Mouse (Mus musculus) midbrain, embryonic 11.5 days (tissue): Measurements from ENCODE around the gene Pik3r2. TPM values are rescaled to one million over a fixed set of nuclear protein-coding genes. Genes with fewer than 3 reads are reported as not detected.
"Not testable (repeated sequence)": the region's sequence is repeated elsewhere in the genome, so short reads cannot be mapped to it uniquely, and the experiment has no call there.

Experiments
- ATAC-seq: fragments of 200-750 bp; cut with Nextera tagmentation; 2 replicates; pipeline ENCODE4 v1.8.0; 2017; ENCODE audit warnings: moderate TSS enrichment, moderate library complexity; ENCODE audit not compliant: low FRiP score
- DNase-seq: peaks from one replicate; pipeline ENCODE4 v3.0.0; 2015; ENCODE audit warnings: low spot score; ENCODE audit errors: missing footprints
- H3K27ac ChIP-seq: fragments of 300-500 bp; sonication (generic); 2 replicates; pipeline ENCODE4 v1.5.1; 2014; ENCODE audit warnings: low read depth, low read length
- H3K27me3 ChIP-seq: fragments of 300-500 bp; sonication (generic); 2 replicates; pipeline ENCODE4 v1.6.1; 2014; ENCODE audit warnings: mild to moderate bottlenecking, low read length, moderate library complexity, mixed read lengths; ENCODE audit not compliant: control insufficient read depth, insufficient read depth
- H3K36me3 ChIP-seq: fragments of 300-500 bp; sonication (generic); 2 replicates; pipeline ENCODE4 v1.6.1; 2014; ENCODE audit warnings: mild to moderate bottlenecking, low read length, moderate library complexity, mixed read lengths; ENCODE audit not compliant: control insufficient read depth, insufficient read depth
- H3K4me1 ChIP-seq: fragments of 300-500 bp; sonication (generic); 2 replicates; pipeline ENCODE4 v1.6.1; 2014; ENCODE audit warnings: low read length; ENCODE audit not compliant: control insufficient read depth, insufficient read depth
- H3K4me2 ChIP-seq: fragments of 300-500 bp; sonication (generic); 2 replicates; pipeline ENCODE4 v1.6.1; 2014; ENCODE audit warnings: mild to moderate bottlenecking, moderate library complexity
- H3K4me3 ChIP-seq: fragments of 300-500 bp; sonication (generic); 2 replicates; pipeline ENCODE4 v1.5.1; 2014; ENCODE audit warnings: low read depth, low read length
- H3K9ac ChIP-seq: fragments of 300-500 bp; sonication (generic); 2 replicates; pipeline ENCODE4 v1.6.1; 2014; ENCODE audit warnings: low read length
- H3K9me3 ChIP-seq: fragments of 300-500 bp; sonication (generic); 2 replicates; pipeline ENCODE4 v1.6.1; 2016; ENCODE audit warnings: low read length; ENCODE audit not compliant: control insufficient read depth
- WGBS: fragments of 180-500 bp; shearing (Covaris S2); extraction: QIAGEN DNeasy Blood & Tissue Kit; methylation state at CpG from one replicate; pipeline ENCODE4 v1.1.7; 2014; 5-methylcytosine and 5-hydroxymethylcytosine counted together
- polyA plus RNA-seq: library from polyadenylated mRNA; unstranded; fragments of >200 nt; fragmentation: Nextera tagmentation; extraction: Ambion mirVana; gene quantifications from 2 replicates; pipeline ENCODE4 v1.2.1, GENCODE M21; 2014

Gene Pik3r2
- 25.4 and 30.2 TPM in 2 replicates for polyA plus RNA-seq

DNA sequence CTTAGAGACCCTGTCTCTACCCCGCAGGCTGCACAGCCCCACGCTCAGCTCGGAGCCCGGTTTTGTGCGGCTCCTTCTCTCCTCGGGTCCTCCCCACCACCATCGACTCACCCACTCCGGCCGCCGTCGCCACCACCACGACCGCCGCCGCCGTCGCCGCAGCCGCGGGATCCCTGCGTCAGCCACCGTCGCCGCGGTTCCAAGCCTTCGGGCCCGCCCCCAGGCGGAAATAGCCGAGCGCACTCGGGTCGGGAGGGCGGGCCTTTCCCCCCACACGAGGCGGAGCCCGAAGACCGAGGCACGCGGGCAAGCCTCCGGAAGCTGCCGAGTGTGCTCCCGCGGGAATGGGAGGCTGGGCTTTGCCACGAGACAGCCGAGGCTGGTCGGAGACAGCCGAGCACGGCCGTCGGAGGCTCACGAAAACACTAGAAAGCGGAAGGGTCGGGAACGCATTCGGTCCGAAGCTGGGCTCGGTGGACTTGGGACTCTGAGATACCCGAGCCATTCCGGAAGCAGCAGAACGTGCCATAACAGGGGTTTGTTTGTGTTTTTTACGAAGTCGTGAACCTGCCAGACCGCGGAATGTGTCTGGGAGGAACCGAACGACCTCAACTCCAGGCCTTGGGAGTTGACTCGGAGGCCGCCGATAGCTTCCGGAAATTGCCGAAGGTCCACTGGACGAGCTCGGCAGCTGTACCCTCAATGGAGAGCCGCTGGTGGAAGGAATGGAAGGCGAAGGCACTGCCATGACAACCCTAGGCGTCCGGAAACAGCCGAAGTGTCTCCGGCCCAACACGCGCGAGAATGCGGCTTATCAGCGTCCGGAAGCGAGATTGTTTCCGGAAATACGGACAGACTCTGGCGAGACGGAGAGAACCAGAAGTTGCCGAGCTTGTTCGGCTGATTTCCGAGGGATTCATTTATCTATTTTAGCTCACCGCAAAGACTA lies at the start of gene Pik3r2:
Pik3r2 (minus strand) TSS at position 218 of the 949 bp plus-strand sequence.
- no peaks in the 10 kb centered on the region for H3K9me3 ChIP-seq
- H3K27ac ChIP-seq = peak within 1 kb of the TSS; percentile 98
- H3K36me3 ChIP-seq = peaks cover 11% of the 10 kb centered on the region
- ATAC-seq (peak; percentile 94), DNase-seq (peak; percentile 100)
- WGBS = under 1% methylated on average over 94 of the region's 94 CpGs
- peaks cover 20% of the 10 kb centered on the region for H3K4me1 ChIP-seq
- H3K27me3 ChIP-seq = no peaks in the 10 kb centered on the region
- peak within 1 kb of the TSS; percentile 83 for H3K4me3 ChIP-seq
- H3K9ac ChIP-seq = peak within 1 kb of the TSS; percentile 95
- H3K4me2 ChIP-seq = peak within 1 kb of the TSS; percentile 95

DNA sequence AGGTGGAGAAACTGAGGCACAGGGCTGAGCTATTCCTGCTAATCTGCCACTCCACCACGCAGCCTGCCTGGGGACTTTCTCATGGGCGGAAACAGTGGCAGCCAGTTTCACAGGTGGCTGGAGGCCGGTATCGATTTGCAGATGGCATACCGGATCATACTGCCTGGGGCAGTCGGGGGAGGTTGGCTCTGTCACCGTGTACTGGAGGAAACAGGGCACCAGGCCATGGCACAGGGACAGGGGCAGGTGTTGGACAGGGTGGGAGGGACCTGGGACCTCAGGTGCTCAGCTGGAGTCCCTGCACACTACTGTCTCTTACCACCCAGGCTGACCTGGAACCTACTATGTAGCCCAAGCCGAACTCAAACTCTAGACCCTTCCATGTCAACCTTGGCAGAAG lies 49.3 kb upstream of the Pik3r2 start:
- no peak for ATAC-seq
- no peak overlapping the region for H3K9ac ChIP-seq
- H3K9me3 ChIP-seq = no peaks in the 10 kb centered on the region
- no peaks in the 10 kb centered on the region for H3K4me1 ChIP-seq
- H3K27me3 ChIP-seq = peaks cover 5% of the 10 kb centered on the region
- 88% methylated on average over 8 of the region's 8 CpGs for WGBS
- no peak overlapping the region for H3K4me3 ChIP-seq
- DNase-seq = no peak
- H3K27ac ChIP-seq = no peak overlapping the region
- no peak overlapping the region for H3K4me2 ChIP-seq
- H3K36me3 ChIP-seq = no peaks in the 10 kb centered on the region

DNA sequence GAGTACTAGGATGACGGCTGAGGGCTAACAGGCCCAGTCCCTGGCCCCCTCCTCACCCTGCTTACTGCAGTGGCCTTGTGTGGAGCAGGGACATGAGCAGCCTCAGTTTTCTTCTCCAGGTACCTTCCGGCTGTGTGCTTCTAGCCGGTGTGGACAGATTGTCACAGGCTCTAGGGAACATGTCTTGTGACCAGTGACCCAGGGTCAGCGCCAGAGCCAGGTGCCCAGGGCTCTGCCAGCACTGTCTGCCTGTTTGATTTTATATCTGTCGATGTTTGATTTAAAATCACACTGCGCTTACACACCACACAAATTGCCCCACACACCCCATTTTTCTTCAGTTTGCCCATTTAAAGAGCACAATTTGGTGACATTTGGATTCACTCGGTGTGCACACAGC lies 47.3 kb upstream of the Pik3r2 start:
- Histone ChIP-seq H3K9ac (no peak overlapping the region), H3K36me3 (no peaks in the 10 kb centered on the region), H3K9me3 (no peaks in the 10 kb centered on the region; the same call in 1 of the 2 replicates), H3K4me3 (no peak overlapping the region), H3K27ac (no peak overlapping the region), H3K27me3 (peaks cover 16% of the 10 kb centered on the region), H3K4me2 (no peak overlapping the region), H3K4me1 (0 out of 2 replicates have a peak, but pooled peaks cover 2% of the 10 kb centered on the region)
- DNase-seq = no peak
- WGBS = 86% methylated on average over 7 of the region's 7 CpGs
- ATAC-seq = no peak

DNA sequence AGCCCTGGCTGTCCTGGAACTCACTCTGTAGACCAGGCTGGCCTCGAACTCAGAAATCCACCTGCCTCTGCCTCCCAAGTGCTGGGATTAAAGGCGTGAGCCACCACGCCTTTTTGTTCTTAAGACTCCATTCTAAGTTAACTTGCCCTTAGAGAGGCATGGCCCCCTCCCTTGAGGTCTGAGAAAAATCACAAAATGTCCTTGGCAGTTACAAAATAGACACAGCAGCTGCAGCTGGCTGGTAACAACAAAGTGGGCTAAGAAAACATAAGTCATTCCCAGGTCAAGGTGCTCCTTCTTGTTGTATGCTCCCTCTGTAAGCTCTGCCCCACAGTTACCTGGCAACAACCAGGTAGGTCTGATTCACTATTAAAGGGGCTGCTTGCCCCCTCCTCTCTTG lies 46.1 kb upstream of the Pik3r2 start:
- DNase-seq, H3K4me2 ChIP-seq, H3K36me3 ChIP-seq, ATAC-seq, H3K9ac ChIP-seq, H3K4me1 ChIP-seq, H3K27ac ChIP-seq, H3K9me3 ChIP-seq, H3K4me3 ChIP-seq: not testable (repeated sequence)
- 83% methylated on average over 3 of the region's 3 CpGs for whole genome bisulfite sequencing
- H3K27me3 ChIP-seq = peaks cover 16% of the 10 kb centered on the region

DNA sequence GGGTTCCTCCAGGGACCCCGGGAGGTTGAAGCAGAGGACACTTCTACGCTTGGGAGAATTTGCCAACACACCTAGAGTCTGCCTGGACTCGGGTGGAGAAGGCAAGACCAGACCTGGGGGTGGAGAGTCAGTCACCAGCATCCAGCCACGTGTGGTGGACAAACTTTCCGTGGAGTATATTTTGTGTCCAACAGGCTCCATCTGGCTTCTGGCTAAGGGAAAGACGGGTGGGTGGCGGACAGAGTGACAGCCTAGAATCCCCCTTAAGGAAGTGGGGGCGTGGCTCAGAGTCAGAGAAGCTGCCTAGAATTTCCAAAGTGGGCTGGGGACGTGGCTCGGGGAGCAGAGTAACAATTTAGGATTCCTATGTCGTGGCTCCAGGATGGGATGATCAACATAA lies 45.5 kb upstream of the Pik3r2 start:
- peaks cover 20% of the 10 kb centered on the region for H3K27me3 ChIP-seq
- 52% methylated on average over 11 of the region's 11 CpGs for WGBS
- no peak overlapping the region for H3K4me3 ChIP-seq

DNA sequence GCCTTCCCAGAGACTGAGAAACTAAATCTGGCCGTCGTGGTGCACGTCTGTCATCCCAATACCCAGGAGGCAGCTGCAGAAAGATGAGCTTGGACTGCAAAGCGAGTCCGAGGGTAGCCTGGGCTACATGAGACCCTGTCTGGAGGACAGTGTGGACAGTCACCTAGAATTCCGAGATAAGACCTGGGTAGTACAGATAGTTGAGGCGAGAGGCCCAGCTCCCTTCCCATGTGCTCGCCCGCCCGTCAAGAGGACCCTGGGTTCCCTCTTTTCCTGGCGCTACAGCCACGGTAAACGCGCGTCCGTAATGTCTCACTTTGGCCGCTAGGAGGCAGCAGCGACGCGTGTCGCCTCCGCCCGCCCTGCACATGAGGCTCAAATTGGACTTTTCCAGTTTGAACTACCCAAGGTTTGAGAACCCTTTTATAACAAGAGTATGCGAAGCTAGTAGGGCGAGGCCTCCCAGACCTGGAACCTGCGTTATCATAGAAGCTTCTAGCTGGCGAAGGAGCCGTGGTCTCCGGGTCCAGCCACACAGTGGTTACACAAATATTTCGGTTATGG lies 45.0 kb upstream of the Pik3r2 start:
- Histone ChIP-seq H3K27ac (no peak overlapping the region), H3K4me2 (no peak overlapping the region), H3K9me3 (no peaks in the 10 kb centered on the region; the same call in 1 of the 2 replicates), H3K4me3 (no peak overlapping the region), H3K4me1 (0 out of 2 replicates have a peak, but pooled peaks cover 2% of the 10 kb centered on the region), H3K9ac (no peak overlapping the region), H3K27me3 (peaks cover 25% of the 10 kb centered on the region), H3K36me3 (no peaks in the 10 kb centered on the region)
- ATAC-seq = peak; percentile 36; the same call in 1 of the 2 replicates
- DNase-seq = peak; percentile 98
- 19% methylated on average over 30 of the region's 30 CpGs for WGBS

More for the DNA sequence above, 45.5 kb upstream of the Pik3r2 start:
- H3K4me1 ChIP-seq = 0 out of 2 replicates have a peak, but pooled peaks cover 2% of the 10 kb centered on the region
- H3K9me3 ChIP-seq = no peaks in the 10 kb centered on the region; the same call in 1 of the 2 replicates
- no peak overlapping the region for H3K9ac ChIP-seq
- H3K36me3 ChIP-seq = no peaks in the 10 kb centered on the region
- DNase-seq (no peak), ATAC-seq (no peak)
- no peak overlapping the region for H3K27ac ChIP-seq
- no peak overlapping the region for H3K4me2 ChIP-seq

DNA sequence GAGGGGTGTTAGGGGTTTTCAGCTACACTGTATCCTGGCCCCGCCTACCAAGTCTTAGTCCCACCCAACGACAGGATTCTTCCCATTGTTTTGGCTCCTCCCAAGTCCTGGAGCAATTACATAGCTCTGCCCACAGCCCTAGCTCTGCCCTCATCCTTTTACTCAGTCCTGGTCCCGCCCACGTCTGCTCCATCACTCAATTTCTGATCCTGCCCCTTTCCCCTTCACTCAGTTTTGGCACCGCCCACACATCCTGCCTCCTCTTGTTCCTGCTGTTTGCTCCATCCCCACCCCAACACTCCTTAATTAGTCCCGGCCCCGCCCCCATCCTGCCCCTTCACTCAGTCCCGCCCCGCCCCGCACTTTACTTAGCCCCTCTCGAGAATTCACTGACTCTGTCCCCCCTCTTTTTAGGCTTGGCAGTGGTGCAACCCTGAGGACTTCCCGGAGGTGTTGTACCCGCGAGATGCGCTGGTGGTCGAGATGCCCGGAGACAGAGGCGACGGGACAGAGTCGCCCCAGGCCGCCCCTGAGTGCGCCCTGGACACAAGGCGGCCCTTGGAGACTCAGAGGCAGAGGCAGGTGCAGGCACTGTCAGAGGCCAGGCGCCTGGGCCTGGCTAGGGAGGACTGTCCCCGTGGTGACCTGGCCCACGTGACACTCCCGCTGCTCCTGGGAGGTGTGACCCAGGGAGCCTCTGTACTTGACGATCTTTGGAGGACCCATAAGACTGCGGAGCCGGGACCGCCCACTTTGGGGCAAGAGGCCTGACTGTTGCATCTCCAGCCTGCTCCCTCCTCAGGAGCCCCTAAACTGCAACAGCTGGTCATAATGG lies 43.8 kb upstream of the Pik3r2 start:
- Histone ChIP-seq H3K9me3 (no peaks in the 10 kb centered on the region; the same call in 1 of the 2 replicates), H3K36me3 (no peaks in the 10 kb centered on the region), H3K4me2 (no peak overlapping the region), H3K27ac (no peak overlapping the region), H3K9ac (no peak overlapping the region), H3K27me3 (peaks cover 26% of the 10 kb centered on the region), H3K4me3 (no peak overlapping the region), H3K4me1 (0 out of 2 replicates have a peak, but pooled peaks cover 2% of the 10 kb centered on the region)
- 2% methylated on average over 31 of the region's 31 CpGs for WGBS
- ATAC-seq (peak; percentile 70), DNase-seq (no peak)

DNA sequence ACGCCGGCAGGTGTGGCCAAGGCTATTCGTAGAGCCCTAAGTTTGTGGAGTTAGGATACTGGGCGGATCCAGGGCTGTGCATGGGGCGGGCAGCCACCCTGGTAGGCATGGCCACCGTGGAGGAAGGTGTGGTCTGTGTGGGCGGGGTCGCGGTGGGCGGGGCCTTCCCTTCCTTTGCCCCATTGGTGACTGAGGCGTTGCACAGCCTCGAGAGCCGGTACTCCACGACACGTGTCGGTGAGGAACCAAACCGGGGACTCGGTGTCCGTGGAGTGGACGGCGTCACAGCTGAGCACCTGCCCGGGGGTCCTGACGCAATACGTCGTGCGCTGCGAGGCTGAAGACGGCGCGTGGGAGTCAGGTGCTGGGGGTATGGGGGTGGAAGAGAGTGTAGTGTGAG lies 40.2 kb upstream of the Pik3r2 start:
- Histone ChIP-seq H3K36me3 (no peaks in the 10 kb centered on the region), H3K27ac (no peak overlapping the region), H3K27me3 (peaks cover 28% of the 10 kb centered on the region), H3K4me3 (no peak overlapping the region), H3K9me3 (no peaks in the 10 kb centered on the region; the same call in 1 of the 2 replicates), H3K9ac (no peak overlapping the region), H3K4me1 (0 out of 2 replicates have a peak, but pooled peaks cover 2% of the 10 kb centered on the region), H3K4me2 (0 out of 2 replicates have a peak overlapping the region, but pooled peaks have one; percentile 4)
- DNase-seq = no peak
- ATAC-seq = 0 out of 2 replicates have a peak, but pooled peaks have one; percentile 17
- 8% methylated on average over 30 of the region's 30 CpGs for WGBS
